Mouse (Mus musculus) spleen, postnatal 10 days (tissue): ENCODE measurements around the gene Bicc1.

ENCODE experiments used
- DNase-seq, 2 experiments: peaks; one replicate each; pipeline ENCODE4 v3.0.0; 2021 to 2022; ENCODE audit warnings: low spot score in 2 of 2

The Bicc1 gene

DNA sequence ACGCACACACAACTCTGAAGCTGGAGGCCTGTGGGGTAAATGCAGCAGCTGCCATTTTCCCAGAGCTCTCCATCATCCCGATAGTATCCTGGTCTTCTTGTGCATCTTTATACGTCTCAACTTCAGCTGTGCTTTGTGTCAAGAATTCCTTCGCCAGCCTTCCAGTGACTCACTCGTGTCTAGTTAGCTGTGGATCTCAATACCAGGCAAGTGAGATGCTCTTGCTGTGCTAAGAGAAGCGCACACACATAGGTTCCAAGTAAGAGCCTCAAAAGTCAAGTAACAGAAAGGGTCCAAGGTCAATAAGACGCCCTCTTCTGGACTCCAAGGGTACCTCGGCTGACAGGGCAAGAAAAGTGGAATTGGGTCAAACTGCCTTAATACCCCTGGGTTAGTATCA is 37.0 kb downstream of the Bicc1 start:
- no peak for DNase-seq

DNA sequence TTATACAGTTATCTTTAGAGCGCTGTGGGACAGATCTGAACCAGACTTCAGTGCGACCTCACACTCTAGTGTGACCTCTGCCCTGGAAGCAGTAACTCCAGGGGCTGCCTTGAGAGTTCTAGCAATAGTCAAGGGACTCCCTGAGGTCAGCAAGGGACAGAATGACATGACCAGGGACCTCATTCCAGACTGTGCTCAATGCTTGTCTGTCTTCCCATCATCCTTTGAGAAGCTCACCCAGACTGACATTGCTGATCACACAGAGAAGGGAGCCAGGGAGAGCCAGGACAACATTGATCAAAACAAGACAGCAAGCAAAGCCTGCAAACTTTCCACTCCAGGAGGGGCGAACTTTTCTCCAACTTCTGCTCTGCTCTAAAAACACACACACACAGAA is 38.7 kb downstream of the Bicc1 start:
- DNase-seq, result no peak

DNA sequence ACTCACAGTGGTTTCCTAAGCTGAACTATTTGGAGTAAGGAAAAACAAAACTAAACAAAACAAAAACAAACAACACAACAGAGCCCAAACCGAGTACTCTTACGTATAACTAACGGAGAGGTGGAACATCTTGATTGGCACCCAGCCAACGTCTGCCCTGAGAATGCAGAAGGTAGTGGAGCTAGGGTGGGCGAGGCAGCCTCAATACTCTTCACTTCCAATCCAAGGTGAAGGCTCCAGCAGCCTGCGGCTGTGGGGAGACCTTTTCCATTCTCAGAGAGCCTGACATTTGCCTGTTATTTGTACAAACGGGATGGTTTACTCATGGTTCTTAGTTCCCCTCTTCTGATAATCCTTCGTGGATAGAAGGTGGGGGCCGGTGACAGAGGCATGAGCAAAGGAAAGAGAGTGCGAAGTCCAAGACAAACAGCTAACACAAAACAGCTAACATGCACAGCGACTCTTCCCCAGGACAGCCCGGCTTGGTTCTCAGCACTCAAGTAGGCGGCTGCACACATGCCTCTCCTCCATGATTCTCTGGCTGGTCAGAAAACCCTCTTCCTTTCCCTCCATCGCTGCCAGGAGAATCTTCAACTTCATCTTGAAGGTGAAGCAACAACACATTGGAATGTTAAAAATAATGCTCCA is 39.3 kb downstream of the Bicc1 start:
- DNase-seq, result no peak

DNA sequence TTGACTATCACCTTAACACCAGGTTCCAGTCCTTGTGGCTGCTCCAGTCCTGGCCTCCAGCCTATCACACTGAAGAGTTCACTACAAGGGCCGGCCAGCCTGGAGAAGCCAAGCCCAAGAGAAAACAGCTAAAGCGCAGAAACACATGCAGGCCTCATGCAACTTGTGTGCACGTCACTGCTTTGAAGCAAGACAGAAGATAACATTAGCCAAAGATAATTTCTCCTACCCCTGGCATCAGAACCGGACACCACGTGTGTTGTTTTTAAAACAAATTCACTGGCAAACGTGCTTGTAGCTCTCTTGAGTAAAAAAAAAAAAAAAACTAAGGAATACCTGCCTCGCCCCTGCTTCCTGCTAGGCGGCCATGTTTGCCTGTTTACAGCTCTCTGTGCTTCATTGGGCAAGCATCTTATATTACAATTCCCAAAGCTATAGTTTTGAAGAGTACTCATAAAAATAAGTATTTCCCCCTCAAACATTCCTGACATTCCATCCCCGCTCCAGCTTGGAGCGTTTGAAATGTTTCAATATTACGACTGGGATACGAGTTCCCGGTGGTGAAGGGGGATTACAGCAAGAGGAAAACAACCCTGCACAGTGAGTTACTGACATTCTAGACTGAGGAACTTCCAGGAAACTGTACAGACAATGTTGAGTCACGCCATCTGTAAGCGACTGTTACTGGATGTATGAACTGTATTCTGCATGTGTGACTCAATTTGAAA is 40.2 kb downstream of the Bicc1 start:
- DNase-seq, result no peak

DNA sequence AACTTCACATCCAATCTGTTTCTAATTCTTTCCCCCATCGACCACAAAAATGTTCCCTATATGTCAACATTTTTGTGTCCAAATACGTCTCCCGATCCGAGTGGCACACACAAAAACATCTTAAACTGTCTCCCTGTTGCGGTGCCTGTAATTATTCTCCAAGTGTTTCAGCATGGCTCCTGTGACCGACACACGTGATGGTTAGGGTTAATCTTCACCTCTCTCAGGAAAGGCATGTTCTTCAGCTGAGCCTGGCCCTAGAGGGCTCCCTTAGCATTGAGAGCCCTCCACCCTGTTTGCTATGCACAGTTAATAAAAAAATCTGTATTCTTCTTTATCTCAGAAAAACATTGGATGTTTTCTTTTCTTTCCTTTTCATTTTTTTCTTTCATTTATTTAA is 41.7 kb downstream of the Bicc1 start:
- DNase-seq, result no peak

DNA sequence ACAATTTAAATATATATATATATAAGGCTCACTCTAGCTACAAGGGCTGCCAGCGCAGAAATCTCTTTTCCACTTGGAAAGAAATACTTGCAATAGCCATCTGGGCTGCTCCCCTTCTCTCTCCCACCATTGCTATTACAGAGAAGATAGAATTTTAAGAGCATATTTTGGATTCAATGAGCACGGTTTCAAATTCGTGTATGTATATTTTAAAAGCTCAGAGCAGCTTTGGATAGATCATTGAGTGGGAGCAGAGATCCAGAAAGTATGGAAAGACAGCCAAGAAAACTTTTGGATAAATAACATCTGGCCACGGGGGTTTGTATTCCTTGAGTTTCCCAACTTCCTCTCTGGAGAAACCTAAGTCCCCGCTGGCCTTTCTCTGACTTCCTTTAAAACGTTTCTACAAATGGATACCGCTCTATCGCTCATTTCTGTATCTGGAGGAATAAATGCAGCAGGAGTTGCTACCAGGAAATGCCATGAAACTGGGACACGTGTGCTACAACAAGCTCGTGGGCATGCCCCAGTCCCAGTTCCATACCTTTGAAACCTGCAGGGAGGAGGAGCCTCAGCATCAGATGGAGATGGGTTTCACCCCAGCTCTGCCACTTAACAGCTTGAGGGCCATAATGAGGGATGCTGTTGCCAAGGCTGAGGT is 45.1 kb downstream of the Bicc1 start:
- DNase-seq, result no peak

DNA sequence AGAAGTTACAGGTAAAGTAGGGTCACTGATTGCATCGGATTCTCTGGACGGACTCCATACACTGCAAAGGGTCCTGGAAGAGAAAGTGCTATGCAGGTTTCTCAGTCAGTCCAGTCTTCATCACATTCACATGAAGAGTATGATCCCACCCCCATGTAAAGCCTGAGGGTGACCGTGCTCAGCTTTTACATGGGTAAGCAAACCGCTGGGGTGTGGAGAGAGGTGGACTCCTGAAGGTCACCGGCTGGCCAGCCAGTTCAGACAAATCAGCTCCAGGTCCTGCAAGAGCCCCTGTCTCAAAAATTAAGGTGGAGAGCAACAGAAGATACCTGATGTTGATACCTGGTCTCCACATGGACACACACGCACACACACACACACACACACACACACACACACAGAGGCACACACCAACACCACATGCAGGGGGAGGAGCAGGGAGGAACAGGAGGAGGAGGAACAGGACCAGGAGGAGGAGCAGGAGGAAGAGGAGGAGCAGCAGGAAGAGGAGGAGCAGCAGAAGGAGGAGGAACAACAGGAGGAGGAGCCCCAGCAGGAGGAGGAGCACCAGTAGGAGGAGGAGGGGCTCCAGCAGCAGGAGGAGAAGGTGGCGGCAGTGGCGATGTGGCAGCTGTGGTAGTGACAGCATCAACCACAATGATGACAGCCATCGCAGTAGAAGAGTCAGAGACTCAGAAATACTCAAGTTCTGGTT is 52.9 kb downstream of the Bicc1 start:
- no peak for DNase-seq

DNA sequence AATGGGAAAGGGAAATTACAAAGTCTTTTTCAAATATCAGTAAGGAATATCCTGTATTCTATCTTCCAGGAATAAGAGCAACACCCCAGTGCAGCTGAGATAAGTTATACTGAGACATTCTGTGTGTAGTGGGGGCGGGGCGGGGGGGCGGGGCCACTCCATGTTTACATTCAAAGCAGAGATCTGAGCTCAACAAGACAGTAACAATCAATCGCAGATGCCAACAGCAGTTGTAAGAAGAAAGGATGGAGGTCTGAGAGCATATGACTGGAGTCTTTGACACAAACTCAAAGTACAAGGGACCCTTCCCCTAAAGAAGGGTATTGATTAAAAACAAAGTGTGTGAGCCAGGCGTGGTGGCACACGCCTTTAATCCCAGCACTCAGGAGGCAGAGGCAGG is 54.7 kb downstream of the Bicc1 start:
- DNase-seq, result no peak

DNA sequence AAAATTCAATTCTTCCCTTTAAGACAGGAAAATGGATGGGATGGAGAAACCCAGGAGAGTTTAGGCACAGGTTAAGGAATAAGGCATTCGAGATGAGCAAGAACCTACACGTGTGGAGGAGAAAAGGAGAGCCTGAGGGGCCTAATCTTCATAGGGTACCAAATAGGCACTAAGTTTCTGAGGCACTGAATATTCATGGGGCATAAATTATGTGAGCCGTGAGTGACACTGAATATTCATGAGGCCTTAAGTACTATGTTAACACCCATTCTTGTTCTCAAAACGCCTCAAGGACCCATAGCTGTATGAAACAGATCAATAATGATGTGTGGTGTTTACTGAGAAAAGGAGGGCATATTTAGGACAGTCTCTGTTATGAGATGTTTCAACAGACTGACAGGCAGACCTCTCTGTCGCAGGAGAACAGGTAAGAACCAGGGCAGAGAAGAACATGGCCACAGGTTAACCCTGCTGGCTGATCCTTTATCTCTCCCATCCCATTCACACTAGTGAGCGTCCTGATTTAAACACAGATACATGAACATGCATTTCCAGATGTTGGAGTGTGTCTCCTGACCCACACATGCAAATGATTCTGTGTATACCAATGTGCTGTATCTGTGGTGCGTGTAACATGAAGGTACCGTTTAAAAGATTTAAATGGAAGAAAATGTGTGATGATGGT is 58.5 kb downstream of the Bicc1 start:
- no peak for DNase-seq

DNA sequence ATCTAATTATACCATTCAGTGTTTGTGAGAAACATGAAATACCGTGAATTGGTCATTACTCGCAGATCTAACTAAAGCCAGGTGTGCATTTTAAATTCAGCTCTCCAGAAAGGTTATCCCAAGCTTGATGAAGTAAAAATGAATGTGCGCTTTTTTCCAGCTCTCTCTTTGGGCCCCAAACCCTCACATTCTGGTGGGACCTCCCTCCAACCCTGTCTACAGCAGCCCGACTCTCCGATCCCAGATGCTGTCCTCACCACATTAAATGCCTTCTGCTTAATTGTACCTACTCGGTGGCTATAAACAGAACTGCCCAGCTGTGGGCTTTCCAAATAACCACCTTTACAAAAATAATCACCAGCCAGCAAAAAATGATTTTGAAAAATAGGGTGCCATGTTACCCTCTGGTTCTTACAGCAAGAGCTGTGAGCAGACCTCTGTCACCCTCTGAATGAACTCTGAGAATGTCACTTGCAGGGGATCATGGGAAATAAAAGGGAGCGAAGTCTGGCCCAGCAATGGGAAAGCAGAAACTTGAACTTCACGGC is 64.7 kb downstream of the Bicc1 start:
- DNase-seq, result no peak

DNA sequence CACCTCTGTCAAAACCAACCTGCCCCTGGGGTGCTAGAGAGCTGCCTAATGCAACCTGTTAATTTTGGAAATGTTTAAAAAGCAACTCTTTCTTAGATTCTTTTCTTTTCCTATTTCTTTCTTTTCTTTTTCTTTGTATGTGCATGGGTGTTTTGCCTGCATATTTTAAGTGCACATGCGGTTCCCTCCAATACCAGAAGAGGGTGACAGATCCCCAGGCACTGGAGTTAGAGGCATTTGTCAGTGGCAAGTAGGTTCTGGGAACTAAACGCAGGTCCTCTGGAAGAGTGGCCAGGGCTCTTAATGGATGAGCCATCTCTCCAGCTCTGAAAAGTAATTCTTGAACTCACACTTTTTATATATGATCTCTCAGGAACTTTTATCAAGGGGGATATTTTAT is 66.2 kb downstream of the Bicc1 start:
- DNase-seq, result no peak

DNA sequence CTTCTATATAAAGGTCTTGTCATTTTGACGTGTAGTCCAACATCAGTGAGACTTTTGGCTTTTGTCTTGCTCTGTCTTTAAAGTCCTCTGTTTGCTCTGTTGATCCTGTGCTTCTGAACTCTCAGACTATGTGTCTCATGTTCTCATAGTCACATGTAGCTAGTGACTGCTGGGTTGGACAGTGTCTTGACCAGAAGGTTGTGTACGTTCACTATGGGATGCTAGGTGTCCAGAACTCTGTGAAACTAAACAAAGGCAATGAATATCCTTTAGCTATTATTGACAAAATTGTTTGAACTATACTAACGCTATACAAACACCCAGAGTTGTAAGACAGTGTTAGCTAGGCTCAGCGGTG is 72.2 kb downstream of the Bicc1 start:
- DNase-seq, result no peak

DNA sequence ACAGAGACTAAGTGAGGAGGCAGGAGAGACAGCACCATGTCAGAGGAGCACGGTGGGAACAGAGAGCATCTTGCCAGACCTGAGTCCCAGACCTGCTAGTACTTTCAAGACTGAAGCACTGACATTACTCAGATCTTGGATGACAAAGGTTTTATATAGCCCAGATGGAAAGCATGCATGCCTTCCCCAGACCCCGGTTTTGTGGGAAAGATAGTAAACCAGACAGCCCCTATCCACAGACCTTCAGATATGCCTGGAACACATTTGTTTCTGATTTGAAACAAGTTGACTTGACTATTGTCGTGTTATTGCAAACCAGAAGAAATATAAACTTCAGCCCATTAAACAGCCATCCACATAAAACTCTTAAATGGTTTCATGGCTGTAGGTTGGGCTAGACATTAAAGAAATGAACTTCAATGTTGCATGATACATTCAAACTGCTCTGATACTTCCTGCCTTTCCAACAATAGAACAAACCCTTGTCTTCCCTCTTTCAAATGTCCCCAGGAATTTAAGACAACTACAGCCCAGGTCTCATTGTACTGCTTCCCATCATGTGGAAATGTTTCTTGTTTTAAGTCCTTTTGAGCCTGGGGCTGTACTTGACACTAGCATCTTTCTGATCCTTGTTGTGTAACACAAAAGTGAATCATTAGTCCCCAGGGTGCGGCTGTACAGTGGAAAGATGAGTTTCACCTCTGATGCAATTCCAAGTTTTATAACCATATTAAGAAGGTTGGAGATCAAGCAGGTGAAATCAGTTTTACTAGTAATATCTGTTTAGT is 72.7 kb downstream of the Bicc1 start:
- no peak for DNase-seq

DNA sequence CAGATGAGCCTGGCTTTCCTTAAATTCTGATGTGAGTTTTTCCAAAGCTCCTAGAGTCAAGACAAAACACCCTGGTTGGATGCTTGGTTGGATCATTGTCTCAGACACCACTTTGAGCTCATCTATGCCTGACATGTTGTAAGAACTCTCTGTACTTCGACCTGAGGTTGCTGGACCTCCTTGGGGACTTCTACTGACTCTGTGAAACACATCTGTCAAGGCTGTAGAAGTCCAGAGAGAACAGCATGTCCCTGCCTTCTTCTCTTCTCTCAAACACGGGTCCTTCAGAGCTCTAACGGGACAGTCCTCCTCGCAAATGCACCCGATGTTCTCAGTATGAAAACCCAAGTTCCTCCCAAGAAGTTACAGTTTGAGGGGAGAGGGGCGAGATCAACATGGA is 76.5 kb downstream of the Bicc1 start:
- no peak for DNase-seq

DNA sequence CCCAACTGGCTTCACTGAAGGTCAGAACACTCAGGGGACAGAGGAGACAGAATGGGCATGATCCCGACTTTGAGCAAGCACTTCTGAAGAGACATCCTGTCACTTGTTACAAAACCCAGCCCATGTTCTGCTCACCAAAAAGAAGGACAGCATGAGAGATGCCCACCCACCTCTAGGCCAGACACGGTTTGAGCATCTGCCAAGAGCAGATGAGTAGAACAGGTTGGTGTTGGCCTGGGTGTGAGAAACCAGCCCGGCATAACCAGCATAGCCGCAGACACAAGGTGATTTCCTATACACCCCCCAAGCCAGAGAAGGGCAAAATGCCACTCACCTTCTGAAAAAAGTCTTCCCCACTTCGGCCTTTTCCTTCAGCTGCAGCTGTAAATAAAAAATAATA is 80.6 kb downstream of the Bicc1 start:
- no peak for DNase-seq

DNA sequence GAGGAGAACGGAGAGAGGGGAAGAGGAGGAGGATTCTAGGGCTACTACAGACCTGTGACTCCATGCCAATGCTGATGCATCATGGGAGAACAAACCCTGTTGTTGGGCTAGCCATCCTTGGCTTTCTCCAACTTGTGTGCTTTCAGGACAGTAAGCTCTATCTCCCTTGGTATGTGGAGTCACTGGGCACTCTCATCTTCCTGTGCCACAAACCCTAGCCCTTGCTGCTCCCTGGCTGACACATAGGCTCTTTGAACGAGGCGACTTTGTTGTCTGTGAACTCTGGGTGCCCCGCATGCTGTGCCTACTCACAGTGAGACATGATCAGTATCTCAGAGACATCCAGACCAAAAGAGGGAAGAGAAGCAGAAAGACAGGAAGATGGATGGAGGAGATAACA is 94.5 kb downstream of the Bicc1 start:
- DNase-seq, result no peak

DNA sequence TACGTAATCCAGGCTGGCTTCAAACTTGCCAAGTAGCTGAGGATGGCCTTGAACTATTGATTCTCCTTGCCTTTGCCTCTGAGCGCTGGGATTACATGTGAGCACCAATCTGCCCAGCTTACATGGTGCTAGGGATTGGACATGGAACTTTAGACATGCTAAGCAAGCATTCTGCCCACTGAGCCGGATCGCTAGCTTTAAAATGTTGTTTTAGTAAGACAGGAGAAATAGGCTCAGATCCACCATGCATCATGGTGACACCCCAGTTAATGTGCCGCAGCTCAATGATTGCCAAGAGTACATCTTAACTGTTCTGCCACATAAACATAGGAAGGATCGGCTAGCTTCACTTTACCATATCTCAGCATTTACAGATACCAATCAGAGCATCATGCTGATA is 94.9 kb downstream of the Bicc1 start:
- DNase-seq, result no peak

DNA sequence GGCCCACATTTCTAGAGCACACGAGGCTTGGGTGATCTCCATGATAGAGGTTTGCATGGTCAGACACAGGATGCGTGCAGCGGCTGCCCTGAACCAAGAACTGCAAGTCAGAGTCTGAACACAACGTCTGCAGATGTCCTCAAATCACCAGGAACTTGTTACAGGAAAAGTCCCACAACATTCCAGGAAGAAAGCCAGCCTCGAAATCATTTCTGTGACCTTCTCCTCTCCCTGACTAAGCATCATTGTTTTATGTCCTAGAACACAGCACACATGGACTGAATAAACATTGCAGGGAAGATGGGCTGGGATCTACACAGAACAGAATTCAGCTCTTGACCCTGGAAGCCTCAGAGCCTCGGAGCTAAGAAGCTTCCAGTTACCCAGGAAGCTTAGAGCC is 97.3 kb downstream of the Bicc1 start:
- no peak for DNase-seq

DNA sequence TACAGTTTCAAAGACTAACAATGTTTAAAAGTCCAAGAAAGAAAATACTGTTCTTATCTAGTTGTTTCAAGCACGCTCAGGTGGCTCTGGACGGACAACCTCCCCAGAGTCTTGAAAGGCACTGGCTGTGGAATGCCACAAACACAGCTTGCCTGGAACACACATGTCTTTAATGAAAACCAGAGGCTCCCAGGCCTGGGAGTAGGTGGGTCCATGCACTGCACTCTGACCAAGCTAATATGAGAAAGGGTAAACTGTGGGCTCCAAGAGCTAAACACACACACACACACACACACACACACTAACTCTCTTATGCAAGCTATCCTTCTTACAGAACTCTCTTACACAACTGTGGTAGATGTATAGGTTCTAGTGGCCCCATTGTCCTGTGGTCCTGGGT is 99.2 kb downstream of the Bicc1 start:
- no peak for DNase-seq

DNA sequence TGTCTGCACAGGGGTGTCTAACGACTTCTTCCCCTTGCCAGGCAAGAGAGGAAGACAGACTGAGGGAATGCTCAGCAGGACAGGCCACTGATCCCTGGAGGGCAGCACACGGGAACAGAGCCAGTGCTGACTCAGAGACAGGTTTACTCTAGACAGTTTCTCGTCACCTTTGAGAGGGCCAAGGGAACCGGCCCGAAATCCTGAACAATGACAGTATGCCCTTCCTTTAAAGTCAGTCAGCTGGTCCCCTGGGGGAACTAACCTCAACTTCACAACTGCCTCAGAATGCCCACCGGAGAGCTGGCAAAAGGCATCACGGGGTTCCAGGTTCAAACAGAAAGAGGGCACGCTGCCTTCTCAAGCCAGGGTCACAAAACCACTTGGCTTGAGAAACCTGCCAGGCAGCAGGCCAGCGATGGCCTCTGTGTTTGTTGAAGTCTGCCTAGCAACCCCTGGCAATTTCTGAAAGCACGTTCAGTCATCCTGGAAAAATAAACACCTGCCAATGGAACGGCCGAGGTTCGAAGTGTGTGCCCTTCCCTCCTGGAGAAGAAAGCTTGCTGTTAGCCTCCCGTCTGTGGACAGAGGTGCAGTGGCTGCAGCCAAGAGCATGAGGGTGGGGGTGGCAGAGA is 100.8 kb downstream of the Bicc1 start:
- no peak for DNase-seq

DNA sequence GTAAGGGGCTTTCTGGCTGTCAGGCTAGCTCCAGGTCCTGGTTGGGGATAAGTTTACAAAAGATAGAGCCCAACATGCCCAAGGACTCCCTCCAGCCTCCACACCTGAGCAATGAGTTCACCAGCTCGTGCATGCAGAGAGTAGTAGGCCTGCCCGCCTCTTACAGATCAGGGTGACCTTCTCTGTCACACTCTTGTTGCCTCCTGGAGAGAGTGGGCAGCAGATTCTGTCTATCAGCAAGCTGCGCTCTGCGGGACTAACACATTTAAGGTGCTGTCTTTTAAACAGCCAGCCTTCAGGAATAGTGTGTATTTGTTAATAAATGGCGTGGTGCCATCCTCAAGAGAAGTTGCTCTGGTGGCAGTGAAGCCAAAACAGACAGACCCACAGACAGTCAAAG is 101.4 kb downstream of the Bicc1 start:
- DNase-seq, result no peak
